8 mouse cellular contexts compared by ENCODE assay signal in genomic region chrX:17724990-17725779, GRCm38 (mm10).
DNase-seq lines count a peak whose midpoint lies in the region; ATAC-seq and TF ChIP-seq lines count a peak whose summit lies in the region.

No protein-coding gene starts in this region.

- H3K4me2 ChIP-seq in forebrain, embryonic 14.5 days (ENCODE audit: low read length) = no peak overlapping the region
- H3K4me2 ChIP-seq in midbrain, embryonic 12.5 days (replicated peaks) = no peak overlapping the region

- no peak overlapping the region for H3K4me3 ChIP-seq in cerebellum, adult 2 months (replicated peaks; ENCODE audit: insufficient read depth, low read depth, low read length)
- H3K4me3 ChIP-seq in forebrain, embryonic 14.5 days (ENCODE audit: low read depth, low read length) = no peak overlapping the region
- no peak overlapping the region for H3K4me3 ChIP-seq in midbrain, embryonic 12.5 days

- TF ChIP-seq CTCF in cerebellum, adult 2 months (IDR thresholded peaks at IDR 0.05; ENCODE audit: borderline replicate concordance, insufficient read depth, low read depth, low read length) = no peak

- no peaks in the 10 kb centered on the region for H3K27me3 ChIP-seq in cerebellum, adult 2 months (ENCODE audit: control insufficient read depth, insufficient read depth, low read length)
- no peaks in the 10 kb centered on the region for H3K27me3 ChIP-seq in forebrain, embryonic 14.5 days (replicated peaks; ENCODE audit: control insufficient read depth, insufficient read depth, low read length)
- H3K27me3 ChIP-seq in midbrain, embryonic 12.5 days = no peaks in the 10 kb centered on the region

- TF ChIP-seq POLR2A in cerebellum, adult 2 months (IDR thresholded peaks at IDR 0.05; ENCODE audit: borderline replicate concordance, insufficient read depth, low read length) = no peak

- ATAC-seq in forebrain, embryonic 14.5 days = peak; percentile 71
- ATAC-seq in midbrain, embryonic 12.5 days (ENCODE audit: low FRiP score, low read depth) = peak; percentile 78
- ATAC-seq in frontal cortex, adult (ENCODE audit: low TSS enrichment) = no peak

- H3K4me1 ChIP-seq in cerebellum, adult 2 months (ENCODE audit: control insufficient read depth, insufficient read depth, low read length) = no peaks in the 10 kb centered on the region; the same call in 1 of the 2 replicates
- no peaks in the 10 kb centered on the region for H3K4me1 ChIP-seq in forebrain, embryonic 14.5 days (ENCODE audit: control insufficient read depth, insufficient read depth, low read length)
- peaks cover 3% of the 10 kb centered on the region; the same call in 1 of the 2 replicates for H3K4me1 ChIP-seq in midbrain, embryonic 12.5 days

- H3K9me3 ChIP-seq in forebrain, embryonic 14.5 days (replicated peaks; ENCODE audit: control insufficient read depth, low read length) = no peaks in the 10 kb centered on the region
- H3K9me3 ChIP-seq in midbrain, embryonic 12.5 days = no peaks in the 10 kb centered on the region

- DNase-seq in WW6 (ENCODE audit: low read depth, low spot score) = peak; percentile 13
- peak; percentile 17 for DNase-seq in cerebellum, adult 2 months
- DNase-seq in forebrain, embryonic 14.5 days (ENCODE audit: low spot score) = peak; percentile 11
- no peak for DNase-seq in kidney, postnatal 10 days
- DNase-seq in thymus, postnatal 14 days = no peak
- no peak for DNase-seq in adipocyte (ENCODE audit: low spot score)

- no peak overlapping the region for H3K9ac ChIP-seq in forebrain, embryonic 14.5 days (ENCODE audit: low read length)
- no peak overlapping the region for H3K9ac ChIP-seq in midbrain, embryonic 12.5 days (replicated peaks)

- H3K27ac ChIP-seq in cerebellum, adult 2 months (ENCODE audit: insufficient read depth, low read length) = no peak overlapping the region
- no peak overlapping the region for H3K27ac ChIP-seq in forebrain, embryonic 14.5 days (ENCODE audit: low read depth, low read length)
- no peak overlapping the region for H3K27ac ChIP-seq in midbrain, embryonic 12.5 days (replicated peaks)

- 31% methylated on average over 7 of the region's 7 CpGs for WGBS in cerebellum, adult 2 months
- 35% methylated on average over 7 of the region's 7 CpGs for WGBS in forebrain, embryonic 14.5 days
- WGBS in midbrain, embryonic 12.5 days = 34% methylated on average over 7 of the region's 7 CpGs

- H3K36me3 ChIP-seq in forebrain, embryonic 14.5 days (ENCODE audit: control insufficient read depth, insufficient read depth, low read length) = no peaks in the 10 kb centered on the region
- H3K36me3 ChIP-seq in midbrain, embryonic 12.5 days = no peaks in the 10 kb centered on the region

Comparison
In these comparisons a context has a peak if more than half of its experiments do, and no peak if none do; other contexts are left out.
1. DNase-seq: peak in WW6 (single experiment), cerebellum, adult 2 months (2 of 2) and forebrain, embryonic 14.5 days (single experiment); none in kidney, postnatal 10 days (single experiment), thymus, postnatal 14 days (single experiment) and adipocyte (single experiment).